Mouse (Mus musculus) cerebellum, adult 2 months (tissue): ENCODE results near the gene Slc22a1.

Experiments used
- CTCF ChIP-seq: fragments of 200-500 bp; IDR thresholded peaks from 2 replicates; pipeline ENCODE4 v1.5.1; 2011; ENCODE audit warnings: low read depth, mild to moderate bottlenecking, control low read depth, low read length, moderate library complexity, borderline replicate concordance; ENCODE audit not compliant: insufficient read depth
- POLR2A ChIP-seq: fragments of 200-500 bp; IDR thresholded peaks from 2 replicates; pipeline ENCODE4 v1.6.1; 2011; ENCODE audit warnings: low read length, control low read depth, borderline replicate concordance; ENCODE audit not compliant: insufficient read depth

DNA sequence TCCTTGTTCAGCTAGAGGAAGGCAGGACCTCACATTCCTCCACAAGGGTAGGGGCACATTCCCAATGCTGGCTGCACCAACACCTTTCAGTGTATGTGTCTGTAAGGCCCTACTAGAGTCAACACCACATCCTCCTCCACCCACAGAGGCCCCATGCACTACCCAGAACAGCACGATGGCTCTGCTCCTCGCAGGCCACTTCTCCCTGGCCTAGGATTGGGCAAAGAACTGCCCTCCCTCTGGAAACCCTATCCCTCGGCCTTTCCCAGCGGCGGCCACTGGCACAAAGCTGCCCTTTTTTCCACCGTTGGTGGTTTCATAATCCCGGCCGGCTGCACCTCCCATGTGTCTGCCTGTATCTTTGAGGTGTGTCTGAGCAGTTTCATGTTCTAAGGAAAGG, 47.0 kb upstream of the Slc22a1 start:
- TF ChIP-seq POLR2A, result no peak
- TF ChIP-seq CTCF, result no peak
